Mouse (Mus musculus): ENCODE results near the gene Il2rg. TPM values are rescaled to one million over a fixed set of nuclear protein-coding genes. Genes with fewer than 3 reads are reported as not detected.

Il2rg gene
- total RNA-seq (2021): 1 to 10 TPM; 5.2 to 7.1 TPM
- long read RNA-seq, experiment 1, partial matches to known transcripts: 1 of 6 reads
- long read RNA-seq, experiment 1, other reads (novel, unspliced or antisense): 1 of 6 reads
- long read RNA-seq, experiment 2, transcript Il2rg-201 (8 exons, 1,670 nt): major isoform, 9 of 11 reads
- long read RNA-seq, experiment 2, partial matches to known transcripts: 0 of 11 reads
- long read RNA-seq, experiment 2, other reads (novel, unspliced or antisense): 2 of 11 reads

GRCm38 (mm10) chrX:101268025-101268754 lies at the start of gene Il2rg:
Gene Il2rg, minus strand, starts transcription at chrX:101268255.
- DNase-seq: no peak
- intact Hi-C loops (cut with DNase I; ENCODE audit: low total_unique reads): no loop called here

- intact Hi-C loops (cut with DNase I; ENCODE audit: low total_unique reads): no loop called here
- DNase-seq: no peak
Observed at GRCm38 (mm10) chrX:101313625-101314359, 45.7 kb upstream of the Il2rg start.

DNA sequence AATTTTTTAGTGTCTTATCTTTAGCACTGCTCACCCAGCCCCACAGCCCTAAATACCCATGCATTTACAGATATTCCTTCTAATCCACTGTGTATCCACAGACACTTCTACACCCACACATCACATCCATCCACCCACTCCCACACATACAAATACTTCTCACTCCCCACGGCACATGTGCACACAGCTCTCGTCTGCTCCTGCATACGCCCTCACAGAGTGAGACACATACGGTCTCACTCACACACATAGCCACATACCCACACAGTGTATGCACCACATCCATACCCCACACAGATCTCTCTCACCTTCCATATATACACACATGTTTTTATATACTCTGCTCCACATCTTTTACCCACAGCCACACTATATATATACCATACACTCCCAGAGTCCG lies 41.2 kb upstream of the Il2rg start:
- DNase-seq: no peak
- intact Hi-C loops (cut with DNase I; ENCODE audit: low total_unique reads): no loop called here

DNA sequence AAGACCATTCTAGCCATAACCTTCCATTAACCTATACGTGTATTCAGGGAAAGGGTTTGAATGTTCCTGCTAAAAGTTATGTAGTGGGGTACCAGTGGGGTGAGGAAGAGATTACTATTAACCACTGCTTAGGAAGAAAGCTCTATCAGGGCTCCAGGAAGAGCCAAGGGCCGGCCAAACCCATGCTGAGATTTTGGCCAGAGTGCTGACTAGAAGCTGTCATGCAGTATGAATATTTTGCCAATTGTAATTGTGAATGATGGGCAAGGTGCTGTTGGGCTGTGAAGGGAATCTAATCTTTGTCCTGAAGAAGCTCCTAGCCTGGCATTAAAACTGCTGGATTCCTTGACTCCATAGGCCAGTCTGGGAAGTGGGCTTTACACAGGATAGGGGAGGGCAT lies 36.6 kb upstream of the Il2rg start:
- intact Hi-C loops (cut with DNase I; ENCODE audit: low total_unique reads): no loop called here
- no peak for DNase-seq

DNA sequence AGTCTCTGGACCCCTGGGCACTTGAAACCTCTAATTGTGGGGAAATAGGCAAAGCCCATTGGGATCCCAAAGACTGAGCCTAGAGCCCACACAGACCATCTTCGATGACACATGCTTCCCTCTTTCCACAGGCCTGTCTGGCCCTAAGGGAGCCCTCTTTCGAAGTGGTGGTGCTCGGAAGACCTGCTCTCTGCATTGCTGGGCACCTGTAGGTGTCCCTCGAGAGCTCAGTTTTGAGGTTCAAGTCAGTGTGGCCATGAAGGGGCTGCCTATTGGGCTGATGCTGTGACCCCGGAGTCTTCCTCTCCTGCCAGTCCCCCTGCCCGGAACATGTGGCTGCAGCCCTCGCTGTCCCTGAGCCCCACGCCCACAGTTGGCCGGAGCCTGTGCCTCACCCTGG lies 33.6 kb upstream of the Il2rg start:
- DNase-seq: no peak
- intact Hi-C loops (cut with DNase I; ENCODE audit: low total_unique reads): no loop called here

DNA sequence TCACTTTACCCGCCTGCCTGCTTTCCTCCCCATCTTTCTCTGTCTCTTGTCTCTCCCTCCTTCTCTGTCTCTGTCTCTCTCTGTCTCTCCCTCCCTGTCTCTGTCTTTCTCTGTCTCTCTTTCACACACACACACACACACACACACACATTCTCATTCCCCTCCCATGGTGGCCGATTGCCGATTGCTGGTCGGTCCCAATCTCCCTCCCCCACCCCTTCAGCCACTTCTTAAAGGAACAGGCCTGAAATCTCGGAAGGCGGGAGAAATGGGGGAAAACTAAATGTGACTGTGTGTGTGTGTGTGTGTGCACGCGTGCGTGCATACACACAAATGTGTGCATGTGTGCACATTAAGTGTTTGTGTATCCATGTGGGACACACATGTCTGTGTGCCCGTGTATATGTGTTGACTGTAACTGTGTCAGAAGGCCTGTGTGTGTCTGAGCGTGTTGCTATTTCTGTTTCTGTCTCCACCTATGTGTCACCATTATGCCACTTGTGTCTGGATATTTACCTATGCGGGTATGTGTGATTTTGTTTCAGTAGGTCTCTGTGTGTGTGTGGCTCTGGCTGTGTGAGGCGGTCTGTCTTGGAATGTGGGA lies 32.5 kb upstream of the Il2rg start:
- intact Hi-C loops (cut with DNase I; ENCODE audit: low total_unique reads): no loop called here
- DNase-seq: peak; percentile 25

DNA sequence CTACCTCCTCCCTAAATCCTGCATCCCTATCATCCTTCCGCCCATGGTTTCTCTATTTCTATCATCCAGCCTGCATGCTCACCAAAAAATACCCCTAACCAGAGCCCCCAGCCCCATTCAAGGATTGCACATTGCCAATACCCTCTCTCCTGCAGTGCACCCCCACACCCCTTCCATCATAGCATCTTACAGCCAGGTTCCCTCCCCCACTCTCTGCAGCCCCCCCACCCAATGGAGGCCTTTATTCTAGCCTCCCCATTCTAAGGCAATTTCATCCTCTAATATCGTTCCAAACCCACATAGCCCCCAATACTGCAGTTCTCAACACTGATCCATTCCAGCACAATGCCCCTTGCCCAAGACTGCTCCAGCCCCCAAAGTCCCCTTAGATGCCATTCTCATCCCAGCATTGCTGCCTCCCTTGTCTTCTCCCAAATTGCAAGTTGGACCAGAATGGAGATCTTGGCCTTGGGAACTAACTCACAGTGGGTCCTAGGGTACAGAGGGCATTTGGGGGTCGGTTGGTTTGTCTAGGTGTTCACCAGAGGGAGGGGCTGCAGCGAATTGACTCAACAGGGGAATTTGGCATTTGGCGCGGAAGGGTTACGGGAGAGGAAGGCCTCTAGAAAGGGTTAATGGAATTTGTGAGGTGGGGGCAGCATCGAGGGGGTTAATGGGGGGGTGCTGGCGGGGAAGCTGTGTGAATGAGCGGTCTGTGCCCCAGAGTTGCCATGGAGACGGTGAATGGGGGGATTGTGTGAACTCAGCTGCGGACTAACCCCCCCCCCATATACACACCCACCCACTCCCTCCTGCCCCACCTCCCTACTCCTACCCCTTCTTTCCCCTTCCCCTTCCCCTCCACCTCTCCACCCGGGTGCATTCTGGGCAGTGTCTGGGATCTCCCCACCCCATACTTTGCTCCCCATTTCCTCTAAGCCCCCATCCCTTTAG lies 31.7 kb upstream of the Il2rg start:
- no peak for DNase-seq
- intact Hi-C loops (cut with DNase I; ENCODE audit: low total_unique reads): no loop called here

DNA sequence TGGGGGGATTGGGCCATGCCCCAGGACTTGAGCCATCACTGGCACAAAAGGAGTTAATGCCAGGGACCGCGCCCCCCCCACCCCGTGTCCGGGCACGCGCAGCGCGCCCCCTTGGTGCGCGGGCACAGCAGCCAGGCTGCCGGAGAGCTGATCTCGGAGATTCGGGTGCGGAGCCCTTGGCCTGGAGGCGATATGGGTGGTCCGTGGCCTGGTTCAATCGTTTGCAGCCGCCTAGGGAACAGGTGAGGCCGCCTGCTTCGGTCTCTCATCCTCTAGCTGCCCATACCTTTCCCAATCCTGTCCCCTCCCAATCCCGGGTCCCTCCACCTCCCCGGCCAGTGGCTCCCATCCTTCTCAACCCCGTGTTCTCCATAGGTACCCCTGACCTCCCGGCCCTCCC lies 31.0 kb upstream of the Il2rg start, which contains the start of gene Nlgn3:
TSS of gene Nlgn3 (plus strand) at position 114 of the 400 bp plus-strand sequence.
- DNase-seq: no peak
- intact Hi-C loops (cut with DNase I; ENCODE audit: low total_unique reads): no loop called here

DNA sequence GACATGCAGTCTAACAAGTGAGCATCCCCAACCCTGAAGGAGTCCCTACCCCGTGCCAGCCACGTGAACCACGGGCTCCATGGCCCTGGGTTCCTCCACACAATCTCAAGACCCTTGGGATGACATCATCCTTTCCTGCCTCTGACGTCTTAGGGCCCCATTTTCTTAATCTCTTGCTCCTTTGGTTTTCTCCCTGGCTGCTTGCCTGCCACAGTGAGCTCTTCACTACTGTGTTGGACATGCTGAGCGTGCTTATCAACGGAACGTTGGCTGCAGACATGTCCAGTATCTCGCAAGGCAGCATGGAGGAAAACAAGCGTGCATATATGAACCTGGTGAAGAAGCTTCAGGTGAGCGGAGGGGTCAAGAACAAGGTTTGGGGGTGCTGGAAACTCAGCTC lies 22.1 kb upstream of the Il2rg start:
- intact Hi-C loops (cut with DNase I; ENCODE audit: low total_unique reads): no loop called here
- no peak for DNase-seq

GRCm38 (mm10) chrX:101289037-101289436 lies 21.0 kb upstream of the Il2rg start:
- DNase-seq: no peak
- intact Hi-C loops (cut with DNase I; ENCODE audit: low total_unique reads): no loop called here

DNA sequence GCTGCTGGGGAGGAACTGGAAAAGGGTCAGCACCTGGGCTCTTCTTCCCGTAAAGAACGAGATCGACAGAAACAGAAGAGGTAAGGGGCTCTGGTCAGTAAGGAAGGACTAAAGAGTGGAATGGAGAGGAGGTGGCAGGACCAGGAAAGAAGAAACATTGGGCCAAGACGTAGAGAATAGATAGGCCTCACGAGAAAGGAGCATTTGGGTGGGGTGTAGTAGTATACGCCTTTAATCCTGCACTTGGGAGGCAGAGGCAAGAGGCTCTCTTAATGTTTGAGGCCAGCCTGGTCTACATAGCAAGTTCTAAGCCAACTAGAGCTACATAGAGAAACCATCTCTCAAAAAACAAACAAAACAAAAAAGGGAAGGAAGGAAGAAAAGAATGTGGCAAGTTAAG lies 20.4 kb upstream of the Il2rg start:
- DNase-seq: no peak

GRCm38 (mm10) chrX:101287543-101287942 lies 19.5 kb upstream of the Il2rg start:
- no peak for DNase-seq
- intact Hi-C loops (cut with DNase I; ENCODE audit: low total_unique reads): no loop called here

More for the DNA sequence above, 20.4 kb upstream of the Il2rg start:
- intact Hi-C loops (cut with DNase I; ENCODE audit: low total_unique reads): no loop called here

DNA sequence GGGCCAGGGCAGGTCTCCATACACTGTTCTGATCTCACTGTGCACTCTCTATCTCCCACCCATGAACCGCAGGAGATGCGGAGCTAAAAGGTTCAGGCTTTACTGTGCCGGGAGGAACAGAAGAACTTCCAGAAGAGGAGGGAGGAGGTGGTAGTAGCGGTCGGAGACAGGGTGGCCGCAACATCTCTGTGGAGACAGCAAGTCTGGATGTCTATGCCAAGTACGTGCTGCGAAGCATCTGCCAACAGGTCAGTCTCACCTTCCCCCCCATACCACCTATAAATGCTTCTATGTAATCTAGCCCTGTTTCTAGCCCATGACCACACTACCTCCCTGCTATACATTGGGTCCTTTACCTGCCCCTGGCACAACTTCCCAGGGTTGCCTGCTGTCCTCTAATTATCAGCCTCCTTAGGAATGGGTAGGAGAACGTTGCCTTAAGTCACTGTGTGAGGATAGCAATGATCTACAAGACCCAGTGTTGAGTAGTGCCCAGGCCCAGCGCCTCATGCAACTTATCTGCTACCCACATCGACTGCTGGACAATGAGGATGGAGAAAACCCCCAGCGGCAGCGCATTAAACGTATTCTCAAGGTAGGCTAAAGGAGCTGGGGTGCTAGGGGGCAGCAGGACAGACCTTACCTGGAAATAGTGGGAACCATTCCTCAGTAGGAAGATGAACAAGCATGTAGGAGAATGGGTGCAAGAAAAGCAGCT lies 18.1 kb upstream of the Il2rg start:
- intact Hi-C loops (cut with DNase I; ENCODE audit: low total_unique reads): no loop called here
- DNase-seq: no peak

GRCm38 (mm10) chrX:101285534-101285933 lies 17.5 kb upstream of the Il2rg start:
- peak; percentile 38 for DNase-seq

GRCm38 (mm10) chrX:101282813-101283212 lies 14.8 kb upstream of the Il2rg start:
- intact Hi-C loops (cut with DNase I; ENCODE audit: low total_unique reads): no loop called here
- no peak for DNase-seq

More at GRCm38 (mm10) chrX:101285534-101285933, 17.5 kb upstream of the Il2rg start:
- intact Hi-C loops (cut with DNase I; ENCODE audit: low total_unique reads): no loop called here

GRCm38 (mm10) chrX:101273875-101274738 lies 6.1 kb upstream of the Il2rg start, which contains the start of gene Med12:
Gene Med12, plus strand, starts transcription at chrX:101274030.
- intact Hi-C loops (cut with DNase I; ENCODE audit: low total_unique reads): no loop called here
- DNase-seq: peak; percentile 93

DNA sequence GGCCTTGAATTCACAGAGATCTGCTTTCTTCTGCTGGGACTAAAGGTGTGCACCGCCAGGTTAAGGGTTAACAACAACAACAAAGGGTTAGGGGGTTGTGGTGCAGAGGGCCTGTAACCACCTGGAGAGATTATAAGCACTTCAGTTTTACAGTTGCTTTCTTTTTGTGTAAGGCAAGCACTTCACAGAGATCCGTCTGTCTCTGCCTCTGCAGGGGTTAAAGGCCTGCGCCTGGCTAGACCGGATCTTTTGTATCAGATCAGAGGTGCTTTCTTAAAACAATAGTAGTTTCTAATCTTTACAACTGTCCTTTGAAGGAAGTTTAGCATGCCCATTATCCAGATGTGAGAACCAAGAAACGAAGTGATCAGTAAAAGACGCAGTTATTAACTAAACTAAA lies 5.4 kb upstream of the Il2rg start:
- intact Hi-C loops (cut with DNase I; ENCODE audit: low total_unique reads): no loop called here
- no peak for DNase-seq

Measured in gastrocnemius, postnatal 14 days (tissue).